In the genomic region with DNA sequence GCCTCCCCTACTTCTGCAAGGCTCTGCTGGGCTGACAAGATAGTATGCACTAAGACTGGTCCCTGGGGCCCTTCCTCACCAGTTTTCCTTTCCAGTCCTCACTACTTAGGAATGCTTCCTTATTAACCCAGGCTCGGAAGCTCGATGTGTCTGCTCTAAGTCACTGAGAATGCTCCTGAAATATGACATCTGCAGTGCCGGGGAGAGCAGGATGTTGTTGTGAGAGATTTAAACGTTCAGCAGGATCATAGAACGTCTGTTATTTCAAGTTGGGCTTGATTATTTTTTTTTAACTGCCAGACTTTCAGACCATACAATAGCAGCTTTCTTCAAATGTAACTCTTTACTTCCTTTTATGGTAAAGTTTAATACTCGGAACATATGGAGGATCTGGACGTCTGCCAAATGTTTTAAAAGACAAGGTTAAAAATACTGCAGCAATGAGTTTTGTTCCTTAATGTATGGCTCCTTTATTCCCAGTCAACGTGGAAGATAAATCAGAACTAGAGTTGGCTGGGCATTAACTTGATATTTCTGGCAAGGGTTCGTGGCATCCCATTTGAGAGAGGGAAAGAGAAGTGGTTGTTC, we compare ENCODE assay signal across 8 mouse cellular contexts.
DNase-seq lines count a peak whose midpoint lies in the region; ATAC-seq lines count a peak whose summit lies in the region.

No protein-coding gene starts in this region.

- H3K36me3 ChIP-seq in embryonic facial prominence, embryonic 12.5 days, result no peaks in the 10 kb centered on the region
- no peaks in the 10 kb centered on the region for H3K36me3 ChIP-seq in hindbrain, embryonic 16.5 days (ENCODE audit: control insufficient read depth, insufficient read depth, low read length)
- H3K36me3 ChIP-seq in liver, embryonic 11.5 days (ENCODE audit: control insufficient read depth, insufficient read depth, low read length), result no peaks in the 10 kb centered on the region

- peak overlapping the region; percentile 92 for H3K27ac ChIP-seq in embryonic facial prominence, embryonic 12.5 days
- H3K27ac ChIP-seq in hindbrain, embryonic 16.5 days (ENCODE audit: low read depth, low read length), result peak overlapping the region; percentile 51; the same call in 1 of the 2 replicates
- peak overlapping the region; percentile 13; the same call in 1 of the 2 replicates for H3K27ac ChIP-seq in liver, embryonic 11.5 days (ENCODE audit: low read depth, low read length)

- no peak overlapping the region for H3K9ac ChIP-seq in embryonic facial prominence, embryonic 12.5 days
- no peak overlapping the region for H3K9ac ChIP-seq in hindbrain, embryonic 16.5 days (ENCODE audit: low read depth, low read length)
- H3K9ac ChIP-seq in liver, embryonic 11.5 days (ENCODE audit: low read depth, low read length), result no peak overlapping the region

- WGBS in embryonic facial prominence, embryonic 12.5 days, result 12% methylated on average over 9 of the region's 9 CpGs
- 36% methylated on average over 9 of the region's 9 CpGs for WGBS in hindbrain, embryonic 16.5 days
- WGBS in liver, embryonic 11.5 days, result 48% methylated on average over 9 of the region's 9 CpGs

- H3K27me3 ChIP-seq in embryonic facial prominence, embryonic 12.5 days, result no peaks in the 10 kb centered on the region
- no peaks in the 10 kb centered on the region for H3K27me3 ChIP-seq in hindbrain, embryonic 16.5 days (replicated peaks; ENCODE audit: control insufficient read depth, insufficient read depth, low read length)
- H3K27me3 ChIP-seq in liver, embryonic 11.5 days (replicated peaks; ENCODE audit: control insufficient read depth, insufficient read depth, low read length), result no peaks in the 10 kb centered on the region

- H3K4me3 ChIP-seq in embryonic facial prominence, embryonic 12.5 days, result no peak overlapping the region
- no peak overlapping the region for H3K4me3 ChIP-seq in hindbrain, embryonic 16.5 days (ENCODE audit: low read length)
- H3K4me3 ChIP-seq in liver, embryonic 11.5 days (ENCODE audit: low read depth, low read length), result no peak overlapping the region

- H3K4me2 ChIP-seq in embryonic facial prominence, embryonic 12.5 days (replicated peaks), result peak overlapping the region; percentile 25
- no peak overlapping the region for H3K4me2 ChIP-seq in hindbrain, embryonic 16.5 days (ENCODE audit: low read length)
- H3K4me2 ChIP-seq in liver, embryonic 11.5 days, result no peak overlapping the region

- no peaks in the 10 kb centered on the region for H3K9me3 ChIP-seq in embryonic facial prominence, embryonic 12.5 days
- no peaks in the 10 kb centered on the region for H3K9me3 ChIP-seq in hindbrain, embryonic 16.5 days (ENCODE audit: control insufficient read depth, low read length)
- H3K9me3 ChIP-seq in liver, embryonic 11.5 days (ENCODE audit: control insufficient read depth, low read length), result no peaks in the 10 kb centered on the region

- ATAC-seq in embryonic facial prominence, embryonic 12.5 days (ENCODE audit: insufficient number of reproducible peaks, insufficient read depth, low FRiP score, low TSS enrichment), result peak; percentile 79
- no peak for ATAC-seq in hindbrain, embryonic 16.5 days
- ATAC-seq in liver, embryonic 11.5 days (replicated peaks; ENCODE audit: low FRiP score), result no peak

- peak; percentile 11 for DNase-seq in kidney, postnatal 14 days
- no peak for DNase-seq in kidney, adult 18-20 months
- peak; percentile 32 for DNase-seq in liver, embryonic 11.5 days (ENCODE audit: low spot score)
- no peak for DNase-seq in cerebellum, adult 18-20 months
- no peak for DNase-seq in adrenal gland, adult 18-20 months (ENCODE audit: low spot score in 2 of 2)
- no peak for DNase-seq in adipocyte (ENCODE audit: low spot score)

- H3K4me1 ChIP-seq in embryonic facial prominence, embryonic 12.5 days, result peaks cover 13% of the 10 kb centered on the region
- H3K4me1 ChIP-seq in hindbrain, embryonic 16.5 days (ENCODE audit: control insufficient read depth, insufficient read depth, low read depth, low read length), result no peaks in the 10 kb centered on the region
- H3K4me1 ChIP-seq in liver, embryonic 11.5 days (replicated peaks; ENCODE audit: control insufficient read depth, insufficient read depth, low read length), result no peaks in the 10 kb centered on the region

Comparison
In these comparisons a context has a peak if more than half of its experiments do, and no peak if none do; other contexts are left out.
1. DNase-seq: peak in kidney, postnatal 14 days (single experiment) and liver, embryonic 11.5 days (single experiment); none in kidney, adult 18-20 months (single experiment), cerebellum, adult 18-20 months (0 of 2), adrenal gland, adult 18-20 months (0 of 2) and adipocyte (single experiment).
2. H3K27ac ChIP-seq: peak in every context shown above with its lines; median percentile 92 in embryonic facial prominence, embryonic 12.5 days; 51 in hindbrain, embryonic 16.5 days; 13 in liver, embryonic 11.5 days.